Mouse (Mus musculus): ENCODE results near the gene Gxylt2.

Gxylt2 gene

DNA sequence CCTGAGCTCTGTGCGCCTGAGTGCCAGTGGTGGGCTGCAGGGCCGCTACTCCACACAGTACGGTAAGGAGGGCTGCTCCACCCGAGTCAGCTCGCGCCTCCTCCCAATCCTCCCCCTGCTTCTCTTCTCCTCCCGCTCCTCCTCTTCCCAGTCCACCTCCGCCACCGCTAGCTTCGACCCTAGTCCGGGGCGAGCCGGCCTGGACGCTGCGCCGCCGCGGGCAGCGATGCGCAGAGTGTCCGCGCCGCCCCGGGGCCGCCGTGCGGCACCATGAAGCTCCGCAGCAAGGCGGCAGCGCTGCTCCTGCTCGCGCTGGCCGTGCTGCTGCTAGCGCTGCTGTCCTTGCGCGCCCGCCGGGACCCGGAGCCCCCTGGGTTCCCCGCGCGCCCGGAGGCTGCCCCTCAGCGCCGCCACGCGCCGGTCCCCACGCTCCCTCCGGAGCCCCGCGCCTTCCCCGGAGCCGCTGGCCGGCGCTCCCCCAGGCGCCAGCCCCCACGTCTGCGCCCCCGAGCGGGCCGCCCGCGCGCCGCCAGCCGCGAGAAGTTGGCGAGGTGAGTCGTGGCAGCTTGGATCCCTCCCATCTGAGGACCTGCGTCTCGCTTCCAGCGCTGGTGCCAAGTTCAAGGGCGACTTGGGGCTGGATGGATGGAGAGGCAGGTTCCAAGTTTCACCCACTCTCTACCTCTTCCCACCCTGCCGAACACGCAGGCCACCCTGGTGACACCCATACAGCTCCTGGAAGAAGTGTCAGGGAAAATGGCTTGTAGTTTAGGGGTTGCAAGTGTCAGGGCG lies at the start of gene Gxylt2:
Gene Gxylt2, plus strand, starts transcription at position 161 of the 792 bp plus-strand sequence.
- DNase-seq (ENCODE audit: low read depth, low spot score) = peak; percentile 59

DNA sequence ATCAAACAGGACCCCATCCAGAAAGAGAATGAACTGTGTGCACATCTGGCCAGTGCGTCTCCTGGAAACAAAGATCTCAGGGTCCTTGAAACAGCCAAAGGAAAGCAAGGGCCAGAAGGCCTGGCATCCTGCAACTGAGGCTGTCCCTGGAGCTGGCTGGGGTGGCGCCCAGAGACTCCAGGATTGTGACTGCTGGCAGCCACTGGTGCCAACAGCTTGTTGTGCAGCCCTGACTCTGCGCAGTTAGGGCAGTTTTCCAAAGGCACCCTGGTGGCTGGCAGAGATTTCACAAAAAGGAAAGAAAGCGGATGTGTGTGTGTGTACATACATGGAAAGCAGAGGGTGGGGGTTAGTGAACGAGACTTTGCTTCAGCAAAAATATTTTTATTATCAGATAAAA lies 44.1 kb upstream of the Gxylt2 start:
- DNase-seq (ENCODE audit: low read depth, low spot score) = no peak

DNA sequence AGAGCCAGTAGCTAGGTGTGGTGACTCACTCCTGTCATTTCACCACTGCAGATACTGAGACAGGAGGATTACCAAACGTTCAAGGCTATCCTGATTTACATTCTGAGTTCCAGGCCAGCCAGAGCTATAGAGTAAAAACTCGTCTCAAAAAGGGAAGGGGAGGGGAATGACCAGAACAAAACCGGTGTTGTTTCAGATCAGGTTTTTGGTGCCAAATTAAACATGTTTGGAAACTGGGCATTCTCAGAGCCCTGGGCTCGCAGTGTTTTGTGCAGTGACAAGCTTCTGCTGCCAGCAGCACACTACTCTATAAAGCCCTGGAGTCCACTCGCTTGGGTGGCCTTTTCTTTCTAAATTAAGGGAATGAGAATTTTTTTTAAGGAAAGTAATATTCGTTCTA lies 42.3 kb upstream of the Gxylt2 start:
- no peak for DNase-seq (ENCODE audit: low read depth, low spot score)

- DNase-seq (ENCODE audit: low read depth, low spot score) = no peak
These were observed 36.9 kb upstream of the Gxylt2 start for GRCm38 (mm10) chr6:100667644-100668043.

DNA sequence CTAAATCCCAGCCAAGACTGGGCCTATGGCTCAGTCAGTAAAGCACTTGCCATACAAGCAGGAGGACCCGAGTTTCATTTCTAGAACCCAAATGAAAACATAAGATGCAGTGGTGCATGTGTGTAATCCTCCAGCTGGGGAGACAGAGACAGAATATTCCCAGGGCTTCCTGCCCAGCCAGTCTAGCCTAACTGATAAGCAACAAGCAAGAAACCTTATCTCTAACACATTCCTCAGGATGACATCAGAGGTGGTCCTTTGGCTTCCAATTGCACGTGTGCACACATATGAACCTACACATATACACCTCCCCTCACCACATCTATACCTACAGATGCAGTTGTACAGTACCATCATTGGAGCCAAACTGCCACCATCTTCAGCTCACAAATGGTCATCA lies 35.7 kb upstream of the Gxylt2 start:
- DNase-seq (ENCODE audit: low read depth, low spot score) = no peak

GRCm38 (mm10) chr6:100670370-100670841 lies 34.1 kb upstream of the Gxylt2 start:
- no peak for DNase-seq (ENCODE audit: low read depth, low spot score)

DNA sequence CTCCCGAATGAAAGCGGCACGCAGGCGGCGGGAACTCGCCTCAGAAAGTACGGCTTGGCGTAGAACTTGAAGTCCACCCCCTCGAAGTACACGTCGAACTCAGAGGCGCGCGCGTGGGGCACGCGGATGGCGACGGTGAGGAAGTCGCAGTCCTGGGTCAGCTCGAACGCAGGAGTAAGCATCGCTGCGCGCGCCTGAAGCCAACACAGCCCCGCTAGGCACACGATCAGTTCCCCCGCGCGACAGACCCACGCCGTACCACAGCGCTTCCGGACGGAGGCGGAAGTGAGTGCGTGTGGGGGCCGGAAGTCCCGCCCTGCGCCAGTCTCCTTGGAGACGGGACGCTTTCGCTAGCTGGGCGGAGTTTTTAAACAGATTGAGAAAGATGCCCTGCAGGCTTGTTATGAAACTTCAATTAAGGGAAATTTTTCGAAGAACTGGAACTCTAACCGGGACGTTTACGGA lies 33.6 kb upstream of the Gxylt2 start, which contains the start of gene Shq1:
Gene Shq1, minus strand, starts transcription at position 278 of the 465 bp plus-strand sequence.
- peak; percentile 76 for DNase-seq (ENCODE audit: low read depth, low spot score)

GRCm38 (mm10) chr6:100671401-100671800 lies 33.1 kb upstream of the Gxylt2 start:
- DNase-seq (ENCODE audit: low read depth, low spot score) = no peak

DNA sequence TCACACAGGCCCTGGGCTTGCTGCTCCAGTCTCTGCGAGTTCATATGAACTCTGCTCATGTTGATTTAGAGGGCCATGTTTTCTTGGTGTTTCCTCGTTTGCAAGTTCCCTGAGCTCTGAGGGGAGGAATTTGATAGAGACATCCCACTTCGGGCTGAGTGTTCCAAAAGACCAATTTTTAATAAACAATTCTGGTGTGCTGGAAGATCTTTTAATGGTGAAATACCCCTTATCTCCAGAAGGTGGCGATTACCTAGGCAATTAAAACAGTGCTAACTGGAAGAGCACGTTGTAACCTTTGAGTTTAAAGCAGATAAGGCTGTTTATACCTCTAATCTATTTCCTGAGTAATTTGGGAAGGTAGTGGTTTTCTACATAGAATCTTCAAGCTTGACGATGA lies 29.6 kb upstream of the Gxylt2 start:
- no peak for DNase-seq (ENCODE audit: low read depth, low spot score)

DNA sequence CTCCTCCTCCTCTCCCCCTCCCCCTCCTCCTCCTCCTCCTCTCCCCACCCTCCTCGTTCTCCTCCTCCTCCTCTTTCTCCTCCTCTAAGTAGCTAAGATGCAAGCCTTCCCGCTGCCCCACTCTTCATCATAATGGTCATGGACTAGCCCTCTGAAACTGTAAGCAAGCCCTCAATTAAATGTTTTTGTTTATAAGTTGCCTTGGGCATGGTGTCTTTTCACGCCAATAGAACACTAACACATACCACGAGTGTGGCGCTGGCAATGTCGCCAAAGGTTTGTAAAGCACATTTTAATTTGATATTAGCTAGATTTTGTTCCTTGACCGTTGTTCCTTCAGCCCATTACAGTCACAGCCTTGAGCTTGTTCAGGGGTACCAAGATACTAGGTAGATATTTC lies 28.1 kb upstream of the Gxylt2 start:
- no peak for DNase-seq (ENCODE audit: low read depth, low spot score)

GRCm38 (mm10) chr6:100678636-100679035 lies 25.9 kb upstream of the Gxylt2 start:
- DNase-seq (ENCODE audit: low read depth, low spot score) = no peak

DNA sequence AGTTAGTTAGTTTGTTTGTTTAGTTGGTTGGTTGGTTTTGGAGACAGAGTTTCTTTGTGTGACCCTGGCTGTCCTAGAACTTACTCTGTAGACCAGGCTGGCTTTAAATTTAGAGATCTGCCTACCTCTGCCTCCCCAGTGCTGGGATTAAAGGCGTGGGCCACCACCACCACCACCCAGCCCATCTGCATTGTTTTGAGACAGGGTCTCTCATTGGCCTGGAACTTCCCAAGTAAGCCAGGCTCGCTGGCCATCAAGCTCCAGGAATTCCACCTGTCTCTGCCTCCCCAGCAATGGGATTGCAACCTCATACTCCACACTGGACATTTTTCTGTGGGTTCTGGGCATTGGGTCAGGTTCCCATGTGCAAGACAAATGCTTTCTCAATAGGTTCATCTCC lies 18.2 kb upstream of the Gxylt2 start:
- DNase-seq (ENCODE audit: low read depth, low spot score) = no peak

DNA sequence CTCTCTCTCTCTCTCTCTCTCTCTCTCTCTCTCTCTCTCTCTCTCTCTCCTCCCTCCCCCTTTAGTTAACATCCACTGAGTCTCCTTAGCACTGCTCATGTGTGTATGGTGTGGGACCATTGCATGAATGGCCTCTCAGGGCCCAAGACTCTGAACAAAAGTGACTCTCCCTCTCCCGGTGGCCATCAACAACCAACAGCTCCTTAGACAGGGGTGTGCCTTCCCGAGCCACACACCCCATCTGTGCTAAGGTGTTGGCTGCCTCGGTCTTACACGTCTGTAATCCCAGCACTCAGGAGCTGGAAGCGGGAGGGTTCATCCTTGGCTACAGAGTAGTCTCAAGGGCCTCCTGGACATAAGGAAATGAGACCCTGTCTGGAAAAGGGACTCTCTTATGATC lies 4.5 kb upstream of the Gxylt2 start:
- no peak for DNase-seq (ENCODE audit: low read depth, low spot score)

DNA sequence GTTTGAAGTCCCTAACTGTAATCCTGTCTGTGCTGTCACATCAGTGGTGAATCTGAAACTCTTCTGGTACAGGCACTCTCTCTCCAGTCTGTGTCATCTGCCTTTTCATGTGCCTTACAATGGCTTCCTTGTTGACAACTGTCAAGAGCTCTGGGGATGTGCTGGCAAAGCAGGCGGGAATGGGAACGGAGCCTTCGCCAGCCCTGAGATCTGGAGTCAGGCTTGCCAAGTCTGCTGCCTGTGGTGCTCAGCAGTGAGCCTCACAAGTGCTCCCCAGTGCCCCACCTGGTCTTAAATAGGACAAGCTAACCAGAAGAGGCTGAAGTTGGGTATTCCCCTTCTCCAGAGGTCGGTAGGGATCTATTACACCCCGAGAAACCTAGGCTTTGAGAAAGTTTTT lies 3.8 kb upstream of the Gxylt2 start:
- DNase-seq (ENCODE audit: low read depth, low spot score) = no peak

- no peak for DNase-seq (ENCODE audit: low read depth, low spot score)
These were observed 349 bp upstream of the Gxylt2 start for GRCm38 (mm10) chr6:100704197-100704573.

DNA sequence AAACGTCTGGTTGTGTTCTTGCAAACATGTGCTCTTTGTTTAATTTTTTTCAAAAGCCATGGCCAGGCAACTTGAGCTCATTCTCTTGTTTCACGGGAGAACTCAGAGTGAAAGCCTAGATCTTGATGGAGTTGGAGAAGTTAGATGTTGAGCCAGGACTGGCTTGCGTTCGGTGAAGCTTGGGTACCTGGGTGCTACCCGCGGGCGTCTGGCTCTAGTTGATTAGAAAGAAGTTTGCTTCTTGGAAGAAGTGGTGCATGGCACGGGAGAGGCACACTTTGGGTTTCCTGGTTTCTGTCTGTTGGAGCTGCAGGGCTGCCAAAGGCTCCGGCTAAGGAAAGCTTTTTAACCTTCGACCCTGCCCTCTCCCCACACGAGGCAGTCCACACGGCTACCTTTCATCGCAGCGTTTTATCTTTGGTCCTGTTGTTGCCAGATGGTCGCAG lies 855 bp downstream of the Gxylt2 start:
- DNase-seq (ENCODE audit: low read depth, low spot score) = no peak

GRCm38 (mm10) chr6:100706861-100707260 lies 2.3 kb downstream of the Gxylt2 start:
- DNase-seq (ENCODE audit: low read depth, low spot score) = no peak

GRCm38 (mm10) chr6:100707557-100707956 lies 3.0 kb downstream of the Gxylt2 start:
- DNase-seq (ENCODE audit: low read depth, low spot score) = no peak

DNA sequence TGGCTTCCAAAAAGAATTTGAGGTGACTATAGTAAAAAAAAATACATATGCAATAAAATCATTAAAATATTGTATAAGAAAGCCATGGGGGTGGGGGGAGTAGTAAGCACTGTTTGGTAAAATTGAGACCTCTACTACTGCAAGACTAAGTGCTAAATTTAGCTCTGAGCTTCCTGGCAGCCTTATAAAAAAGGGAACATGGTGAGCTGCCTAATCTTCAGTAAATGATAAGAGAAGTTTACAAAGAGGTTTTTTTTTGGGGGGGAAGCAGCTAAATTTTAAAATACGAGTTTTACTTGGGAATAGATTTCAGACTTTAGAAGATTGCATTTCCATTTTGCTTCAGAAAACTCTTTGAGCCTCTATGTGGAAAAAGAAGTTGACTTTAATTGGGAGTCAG lies 3.7 kb downstream of the Gxylt2 start:
- no peak for DNase-seq (ENCODE audit: low read depth, low spot score)

DNA sequence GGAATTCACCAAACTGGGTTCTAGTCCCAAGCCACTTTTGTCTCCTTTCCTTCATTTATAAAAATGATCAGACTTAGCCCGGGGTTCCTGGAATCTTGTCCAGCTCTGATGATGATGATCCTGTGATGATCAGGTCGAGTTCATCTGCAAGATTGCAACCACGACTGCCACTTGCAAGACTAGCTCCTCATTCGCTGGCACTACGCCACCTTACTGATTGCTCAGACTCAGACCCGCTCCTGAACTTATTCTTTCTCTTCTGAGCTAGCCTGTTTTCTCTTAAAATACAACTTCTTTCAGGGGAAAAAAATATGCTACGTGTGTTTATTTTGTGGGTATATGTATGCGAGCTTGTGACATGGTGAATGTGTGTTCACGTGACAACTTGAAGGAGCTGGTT lies 4.5 kb downstream of the Gxylt2 start:
- no peak for DNase-seq (ENCODE audit: low read depth, low spot score)

DNA sequence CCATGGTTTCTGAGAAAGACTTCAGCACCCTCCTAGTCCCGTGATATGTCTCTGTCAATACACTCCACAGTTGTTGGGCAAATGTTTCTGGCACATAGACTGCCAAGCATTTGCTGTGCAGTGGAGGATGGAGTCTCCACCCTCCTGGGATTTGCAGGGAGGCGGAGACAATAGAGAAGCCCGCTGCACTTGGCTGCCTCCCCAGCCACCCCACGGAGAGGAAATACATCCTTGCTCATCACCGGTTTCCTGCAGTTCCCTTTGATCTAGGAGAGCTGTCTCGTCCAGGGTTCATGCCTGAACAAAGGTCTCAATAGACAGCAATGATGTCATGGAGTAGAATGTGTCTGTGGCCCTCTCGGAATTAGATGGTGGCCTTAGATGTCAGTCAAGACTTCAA lies 4.9 kb downstream of the Gxylt2 start:
- DNase-seq (ENCODE audit: low read depth, low spot score) = no peak

GRCm38 (mm10) chr6:100710170-100710569 lies 5.6 kb downstream of the Gxylt2 start:
- DNase-seq (ENCODE audit: low read depth, low spot score) = no peak

DNA sequence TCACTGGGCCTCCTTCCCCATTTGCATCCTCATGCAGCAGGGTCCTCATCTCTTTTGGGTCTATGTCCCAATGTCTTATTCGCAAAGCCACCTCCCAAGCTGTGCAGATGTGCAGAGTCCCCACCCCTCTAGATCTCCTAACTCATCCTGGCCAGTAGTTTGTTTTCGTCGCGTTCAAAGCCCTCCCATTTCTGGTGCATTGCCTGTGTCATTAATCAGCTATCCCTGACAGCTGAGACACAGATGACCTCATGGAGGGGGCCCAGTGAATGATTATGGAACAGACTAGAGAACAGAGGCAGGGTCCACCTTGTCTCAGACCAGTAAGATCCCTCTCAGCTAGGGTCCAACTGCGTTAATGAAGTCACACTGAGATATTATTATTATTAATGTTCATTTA lies 6.3 kb downstream of the Gxylt2 start:
- DNase-seq (ENCODE audit: low read depth, low spot score) = no peak
